Mouse (Mus musculus): ENCODE data around the gene Gm21874.
"Not testable (repeated sequence)": the region's sequence is repeated elsewhere in the genome, so short reads cannot be mapped to it uniquely, and the experiment has no call there.

Gm21874 gene

DNA sequence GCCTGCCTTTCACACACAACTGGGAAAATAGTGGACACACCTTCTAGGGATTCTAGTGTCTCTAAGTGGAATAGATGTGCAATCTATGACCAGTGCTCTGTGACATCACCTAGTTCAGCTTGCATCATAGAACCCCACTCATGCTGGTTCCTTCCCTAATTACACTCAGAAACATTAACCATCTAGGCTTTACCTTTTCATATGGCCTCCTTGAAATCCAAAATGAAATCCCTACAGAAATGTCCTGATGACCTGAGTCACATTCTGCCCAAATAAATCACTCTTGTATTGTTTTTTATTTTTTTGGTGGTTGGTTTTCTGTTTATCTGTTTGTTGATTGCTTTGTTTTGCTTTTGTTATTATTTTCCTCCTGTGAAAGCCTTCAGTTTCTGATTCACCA, at the start of gene Gm21874:
Gene Gm21874 (minus strand): TSS at position 101 of the 400 bp plus-strand sequence.
- not testable (repeated sequence) for DNase-seq (ENCODE audit: inconsistent ontology term)
